Mouse (Mus musculus) left cerebral cortex, adult 8-10 months (tissue): ENCODE results near the gene Pafah1b1. TPM values are rescaled to one million over a fixed set of nuclear protein-coding genes. Genes with fewer than 3 reads are reported as not detected.
A peak's percentile ranks its signal among the peaks of the same experiment; 100 is the strongest.

Experiments
- DNase-seq, 2 experiments: peaks; one replicate each; pipeline ENCODE4 v3.0.0; 2022; ENCODE audit warnings: low spot score in 2 of 2
- total RNA-seq, 4 experiments: library from RNA; stranded (reverse); gene quantifications; 2 replicates each; pipeline ENCODE4 v1.2.4; 2022

The Pafah1b1 gene
- 100 to 1,000 TPM; 355 to 437 (median 395) TPM for total RNA-seq

GRCm38 (mm10) chr11:74724235-74724791 is at the start of gene Pafah1b1:
Gene Pafah1b1 (minus strand): TSS chr11:74724670.
- peak; percentile 87 to 93 for DNase-seq

- no peak for DNase-seq
Observed at GRCm38 (mm10) chr11:74772386-74772785, 47.9 kb upstream of the Pafah1b1 start.

- DNase-seq = no peak
Observed at GRCm38 (mm10) chr11:74771650-74772049, 47.2 kb upstream of the Pafah1b1 start.

- DNase-seq = no peak
Observed at GRCm38 (mm10) chr11:74771234-74771633, 46.8 kb upstream of the Pafah1b1 start.

GRCm38 (mm10) chr11:74770595-74771207 is 46.2 kb upstream of the Pafah1b1 start, which contains the start of gene Mettl16:
Gene Mettl16 (plus strand): TSS chr11:74770830.
- DNase-seq = peak; percentile 85 to 93

DNA sequence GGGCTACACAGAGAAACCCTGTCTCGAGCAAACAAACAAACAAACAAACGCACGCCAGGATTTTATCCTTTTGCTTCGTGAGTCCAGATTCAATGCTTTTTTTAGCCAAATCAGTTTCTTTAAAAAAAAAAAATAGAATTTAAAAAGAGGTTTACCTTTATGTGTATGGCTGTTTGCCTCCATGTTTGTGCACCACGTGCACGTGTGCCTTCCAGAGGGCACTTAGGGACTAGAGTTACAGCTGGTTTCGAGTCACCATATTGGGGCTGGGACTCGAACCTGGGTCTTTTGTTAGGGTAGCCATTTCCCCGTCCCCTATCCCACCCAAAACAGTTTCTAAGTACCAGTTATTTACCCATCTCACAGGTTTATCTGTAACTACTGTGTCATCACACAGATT is 45.6 kb upstream of the Pafah1b1 start:
- no peak for DNase-seq

DNA sequence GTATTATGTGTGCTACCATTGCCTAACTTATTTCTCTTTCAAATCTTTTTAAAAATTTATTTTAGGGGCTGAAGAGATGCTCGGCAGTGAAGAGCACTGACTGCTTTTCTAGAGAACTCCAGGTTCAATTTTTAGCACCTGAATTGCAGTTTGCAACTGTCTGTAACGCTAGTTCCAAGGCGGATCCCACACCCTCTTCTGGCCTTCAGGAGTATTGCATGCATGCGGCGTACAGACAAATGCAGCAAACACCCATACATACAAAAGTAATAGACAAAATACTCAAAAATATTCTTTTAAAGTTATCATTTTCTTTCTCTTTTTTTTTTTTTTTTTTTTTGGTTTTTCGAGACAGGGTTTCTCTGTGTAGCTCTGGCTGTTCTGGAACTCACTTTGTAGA is 43.6 kb upstream of the Pafah1b1 start:
- DNase-seq = no peak

- DNase-seq = no peak
Observed at GRCm38 (mm10) chr11:74767469-74767868, 43.0 kb upstream of the Pafah1b1 start.

- DNase-seq = peak in 1 of 2 experiments; percentile 57
Observed at GRCm38 (mm10) chr11:74763960-74764625, 39.6 kb upstream of the Pafah1b1 start.

- no peak for DNase-seq
Observed at GRCm38 (mm10) chr11:74761011-74761705, 36.7 kb upstream of the Pafah1b1 start.

DNA sequence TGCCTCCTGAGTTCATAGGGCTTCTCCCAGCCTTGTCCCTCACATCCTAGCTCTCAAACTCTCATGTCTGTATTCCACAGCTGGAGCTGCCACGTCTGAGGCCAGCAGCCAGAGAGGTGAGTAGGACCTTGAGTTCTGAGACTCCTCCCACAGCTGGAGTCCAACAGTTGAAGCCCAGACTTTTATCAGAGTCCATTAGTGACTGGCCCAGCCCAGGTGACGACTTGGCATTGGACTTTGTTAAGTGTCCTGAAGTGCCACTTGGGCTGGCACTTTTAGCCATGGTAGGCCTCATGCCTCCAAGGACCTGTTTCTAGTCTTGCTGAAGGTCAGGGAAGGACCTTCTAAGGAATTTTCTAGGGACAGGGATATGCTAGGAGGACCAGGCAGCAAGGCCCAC is 32.2 kb upstream of the Pafah1b1 start:
- DNase-seq = no peak

DNA sequence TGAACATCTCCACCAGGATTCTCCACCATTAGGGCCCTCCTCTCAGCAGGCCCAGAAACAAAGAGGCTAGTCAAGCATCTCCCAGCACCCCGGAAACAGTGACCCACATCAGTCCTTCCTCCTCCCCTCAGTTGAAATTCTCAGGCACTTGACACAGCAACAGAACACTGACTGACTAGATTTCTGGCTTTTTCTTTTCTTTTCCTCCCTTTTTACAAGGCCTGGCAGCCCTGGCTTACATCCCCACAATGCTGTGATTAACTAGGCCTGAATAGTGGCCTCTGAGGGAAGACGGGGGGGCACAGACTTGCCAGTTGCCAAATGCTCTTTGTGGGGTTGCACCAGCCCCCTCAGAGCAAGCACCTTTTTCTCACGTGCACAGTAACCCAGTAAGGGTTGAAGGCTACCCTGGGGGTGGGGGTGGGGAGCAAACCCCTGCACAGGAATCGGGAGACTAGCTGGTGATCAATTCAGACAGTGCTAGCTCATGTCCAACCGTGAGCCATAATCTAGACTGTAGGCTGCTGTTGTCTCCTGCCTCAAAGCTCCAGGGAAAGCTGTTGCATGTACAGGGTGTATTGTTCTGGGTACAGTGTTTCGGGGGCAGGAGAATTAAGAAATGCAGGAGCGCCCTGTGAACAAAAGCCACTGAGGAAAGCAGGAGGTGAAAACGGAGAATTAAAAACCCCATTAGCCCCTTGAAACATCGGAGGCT is 27.0 kb upstream of the Pafah1b1 start:
- peak in 1 of 2 experiments; percentile 20 for DNase-seq

GRCm38 (mm10) chr11:74750662-74751351 is 26.3 kb upstream of the Pafah1b1 start:
- no peak for DNase-seq

GRCm38 (mm10) chr11:74749241-74749640 is 24.8 kb upstream of the Pafah1b1 start:
- no peak for DNase-seq

GRCm38 (mm10) chr11:74748022-74748421 is 23.6 kb upstream of the Pafah1b1 start:
- no peak for DNase-seq

GRCm38 (mm10) chr11:74737861-74738260 is 13.4 kb upstream of the Pafah1b1 start:
- no peak for DNase-seq

GRCm38 (mm10) chr11:74734917-74735316 is 10.4 kb upstream of the Pafah1b1 start:
- DNase-seq = peak in 1 of 2 experiments; percentile 28

GRCm38 (mm10) chr11:74725181-74725580 is 711 bp upstream of the Pafah1b1 start:
- no peak for DNase-seq

DNA sequence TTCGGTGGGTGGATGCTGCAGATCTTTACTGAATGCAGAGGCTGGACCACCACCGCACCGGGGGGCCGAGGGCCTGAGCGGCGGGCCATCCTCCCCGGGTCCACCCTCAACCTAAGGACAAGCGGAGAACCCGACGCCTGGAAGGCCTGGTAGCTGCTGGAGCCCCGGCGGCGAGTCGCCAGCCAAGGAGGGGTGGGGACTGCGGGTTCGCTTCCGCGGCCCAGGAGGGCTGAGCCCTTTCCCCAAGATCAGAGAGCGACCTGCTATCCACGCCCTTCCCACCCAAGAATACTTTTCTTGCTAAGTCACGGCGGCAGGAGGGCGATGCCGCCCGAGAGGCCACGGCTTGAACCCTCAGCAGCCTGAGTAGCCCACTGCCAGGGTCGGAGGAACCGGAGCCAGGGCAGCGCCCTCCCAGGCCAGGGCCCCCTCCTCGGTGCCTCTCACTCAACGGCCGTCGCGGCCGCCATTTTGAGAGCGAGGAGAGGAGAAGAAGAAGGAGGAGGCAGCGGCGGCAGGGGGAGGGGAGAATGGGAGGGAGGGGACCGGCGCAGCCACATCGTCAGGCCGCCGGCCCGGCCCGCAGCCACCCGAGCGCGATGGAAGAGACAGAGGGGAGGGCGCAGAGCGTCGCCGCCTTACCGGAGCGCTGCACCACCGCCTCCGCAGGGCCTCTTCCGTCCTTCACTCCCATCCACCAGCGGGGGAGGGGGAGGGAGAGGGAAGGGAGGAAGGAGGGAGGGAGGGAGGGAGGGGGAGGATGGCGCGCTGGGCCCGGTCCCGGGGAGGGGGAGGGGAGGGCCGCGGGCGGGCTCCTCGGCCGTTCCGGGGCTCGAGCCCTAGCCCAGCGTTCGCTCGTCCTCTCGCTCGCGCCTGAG is 874 bp downstream of the Pafah1b1 start:
- DNase-seq = peak; percentile 71 to 72

- DNase-seq = no peak
Observed at GRCm38 (mm10) chr11:74721971-74722370, 2.5 kb downstream of the Pafah1b1 start.
